Mouse (Mus musculus): ENCODE data around the gene Apod. TPM values are rescaled to one million over a fixed set of nuclear protein-coding genes. Genes with fewer than 3 reads are reported as not detected.
A peak's percentile ranks its signal among the peaks of the same experiment; 100 is the strongest.
"Not testable (repeated sequence)": the region's sequence is repeated elsewhere in the genome, so short reads cannot be mapped to it uniquely, and the experiment has no call there.

Gene Apod
- total RNA-seq (2015) (0.33 and 1.3 TPM in 2 replicates), total RNA-seq (2017) (0.33 and 0.53 TPM in 2 replicates)

DNA sequence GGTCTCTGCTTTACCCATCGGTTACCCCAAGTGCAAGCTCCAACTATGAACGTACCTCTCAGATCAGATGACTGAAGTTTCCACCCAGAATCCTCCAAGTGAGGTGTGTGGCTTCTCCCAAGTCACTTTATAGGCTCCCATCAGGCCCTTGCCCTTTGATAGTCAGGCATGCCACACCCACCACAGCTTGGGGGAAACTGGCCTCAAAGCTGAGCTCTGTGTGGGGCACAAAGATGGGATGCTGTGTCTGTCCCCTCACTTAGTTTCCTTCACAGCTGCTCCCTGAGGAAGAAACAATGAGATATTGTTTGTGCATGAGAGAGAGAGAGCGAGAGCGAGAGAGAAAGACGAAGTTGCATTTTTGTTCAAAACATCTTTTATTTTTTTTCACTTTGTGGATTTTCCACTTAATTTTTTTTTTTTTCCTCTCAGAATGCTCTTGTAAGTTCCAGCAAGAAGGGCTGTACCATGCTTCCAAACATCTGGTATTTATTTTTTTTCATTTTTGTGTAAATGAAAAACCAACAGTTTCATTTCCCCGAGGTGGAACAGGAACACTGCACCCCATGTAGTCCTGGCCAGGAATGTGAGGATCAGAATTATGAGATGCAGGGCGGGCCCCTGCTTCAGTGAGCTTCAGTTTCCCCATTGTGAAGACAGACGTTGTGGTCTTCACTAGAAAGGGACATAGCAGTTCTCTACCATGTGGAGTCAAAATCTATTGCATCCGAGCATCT is at the start of gene Apod:
Gene Apod, minus strand, starts transcription at position 312 of the 737 bp plus-strand sequence.
- ATAC-seq (ENCODE audit: poor library complexity, severe bottlenecking) = no peak

DNA sequence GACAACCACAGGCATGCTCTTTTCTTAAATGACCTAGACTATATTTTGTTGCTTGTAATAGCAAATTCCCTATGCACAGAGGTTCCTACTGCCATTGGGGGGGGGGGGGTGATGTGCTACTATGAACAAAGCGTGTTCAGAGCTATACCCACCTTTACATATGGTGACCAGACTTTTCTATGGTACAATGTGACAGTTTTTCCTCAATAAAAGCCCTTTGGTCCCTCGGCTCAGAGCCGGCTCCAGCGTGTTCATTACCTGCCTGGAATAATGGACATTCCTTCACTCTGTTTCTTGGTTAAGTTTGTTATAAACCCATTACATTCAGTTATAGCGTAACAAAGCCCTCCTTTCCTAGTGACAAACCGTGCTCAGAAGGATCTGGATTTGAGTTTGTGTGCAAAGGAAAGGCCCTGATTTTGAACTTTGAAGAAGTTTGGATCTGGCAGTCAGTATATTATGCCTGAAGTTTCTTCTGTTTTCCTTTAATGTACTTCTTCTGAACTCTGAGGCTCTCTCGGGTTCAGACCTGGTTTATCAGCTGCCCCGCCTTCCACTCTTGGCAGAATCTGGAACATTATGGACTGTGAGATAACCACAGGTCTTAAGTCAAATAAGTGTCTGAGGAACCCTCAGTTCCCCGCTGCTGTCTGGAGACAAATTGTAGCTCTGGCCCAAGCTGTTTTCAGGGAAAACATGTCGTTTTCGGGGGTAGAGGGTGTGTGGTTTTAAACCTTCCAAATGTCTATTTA is 49.3 kb upstream of the Apod start:
- ATAC-seq (ENCODE audit: poor library complexity, severe bottlenecking) = no peak

GRCm38 (mm10) chr16:31359542-31359941 is 44.9 kb upstream of the Apod start:
- no peak for ATAC-seq (ENCODE audit: poor library complexity, severe bottlenecking)

- no peak for ATAC-seq (ENCODE audit: poor library complexity, severe bottlenecking)
Measured at GRCm38 (mm10) chr16:31358991-31359390, 44.4 kb upstream of the Apod start.

DNA sequence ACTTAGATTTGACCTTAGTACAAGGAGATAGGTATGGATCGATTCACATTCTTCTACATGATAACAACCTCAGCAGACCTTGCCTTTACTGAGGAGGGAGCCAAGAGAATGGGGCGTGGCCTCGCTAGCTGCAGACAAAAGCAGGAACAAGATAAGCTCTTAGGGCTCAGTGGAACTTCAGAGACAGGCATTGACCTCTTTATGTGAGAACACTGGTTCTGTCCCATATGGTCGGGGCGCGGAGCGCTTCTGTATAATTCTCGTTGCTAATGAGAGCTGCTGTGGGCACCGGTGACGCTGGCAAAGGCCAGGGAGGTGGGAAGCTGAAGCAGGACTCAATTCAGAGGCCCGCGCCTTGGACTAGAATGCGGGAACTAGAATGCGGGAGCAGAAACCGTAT is 44.0 kb upstream of the Apod start:
- ATAC-seq (ENCODE audit: poor library complexity, severe bottlenecking) = no peak

DNA sequence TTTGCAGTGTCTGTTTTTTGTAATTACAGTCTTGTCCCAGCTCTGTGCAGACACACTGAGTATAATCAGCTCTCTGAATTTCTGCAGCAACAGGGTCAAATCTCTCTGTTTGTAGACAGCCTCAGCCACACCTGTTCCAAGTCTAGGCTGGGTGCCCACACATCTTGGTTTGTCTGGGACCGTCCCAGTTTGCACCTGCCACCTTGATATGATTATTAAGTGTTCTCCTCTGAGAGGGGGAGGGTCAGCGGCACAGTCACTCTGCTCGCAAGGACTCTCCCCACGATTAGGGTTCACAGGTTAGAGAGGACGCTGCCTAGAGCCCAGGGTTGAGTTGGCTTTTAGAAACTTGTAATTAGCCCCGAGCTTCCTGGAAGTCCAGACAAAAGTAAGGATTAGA is 41.3 kb upstream of the Apod start:
- no peak for ATAC-seq (ENCODE audit: poor library complexity, severe bottlenecking)

GRCm38 (mm10) chr16:31354341-31355329 is 40.0 kb upstream of the Apod start:
- peak; percentile 82 for ATAC-seq (ENCODE audit: poor library complexity, severe bottlenecking)

DNA sequence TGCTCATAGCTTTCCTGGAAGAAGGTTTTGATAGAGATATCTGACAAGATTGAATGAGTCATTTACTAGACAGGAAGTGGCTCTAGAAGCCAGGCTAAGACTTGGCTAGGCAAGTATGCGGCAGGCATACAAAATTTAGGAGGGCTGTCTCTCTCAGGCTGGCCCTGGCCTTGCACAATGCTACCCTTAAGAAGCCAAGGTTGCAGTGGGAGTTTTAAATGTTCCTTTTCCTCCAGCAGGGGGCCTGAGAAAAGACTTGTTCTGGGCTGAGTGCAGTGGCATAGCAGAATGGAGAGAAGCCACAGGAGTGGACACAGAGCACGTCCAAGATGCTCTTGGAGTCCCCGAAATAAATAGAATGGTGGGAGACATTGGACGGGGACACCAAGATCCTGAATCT is 38.4 kb upstream of the Apod start:
- peak; percentile 40; the same call in 1 of the 2 replicates for ATAC-seq (ENCODE audit: poor library complexity, severe bottlenecking)

GRCm38 (mm10) chr16:31347581-31347980 is 33.0 kb upstream of the Apod start:
- no peak for ATAC-seq (ENCODE audit: poor library complexity, severe bottlenecking)

DNA sequence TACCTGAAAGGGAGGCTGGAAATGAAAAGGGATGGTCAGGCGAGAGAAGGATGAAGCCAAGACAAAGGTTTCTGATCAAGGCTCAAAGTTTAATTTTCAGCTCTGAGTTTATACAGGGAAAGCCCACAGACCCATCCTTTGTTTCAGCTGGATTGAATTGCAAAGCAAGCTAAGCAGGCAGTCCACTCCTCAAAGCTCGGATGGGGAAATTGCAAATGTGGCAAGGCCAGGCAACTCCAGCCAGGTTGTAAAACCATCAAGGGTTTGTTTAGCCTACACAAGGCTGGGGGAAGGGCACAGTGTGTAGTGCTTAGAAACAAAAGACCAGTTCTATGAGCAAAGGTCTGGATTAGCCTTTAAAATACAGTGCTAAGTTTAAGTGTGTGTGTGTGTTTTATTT is 28.4 kb upstream of the Apod start:
- ATAC-seq (ENCODE audit: poor library complexity, severe bottlenecking) = no peak

DNA sequence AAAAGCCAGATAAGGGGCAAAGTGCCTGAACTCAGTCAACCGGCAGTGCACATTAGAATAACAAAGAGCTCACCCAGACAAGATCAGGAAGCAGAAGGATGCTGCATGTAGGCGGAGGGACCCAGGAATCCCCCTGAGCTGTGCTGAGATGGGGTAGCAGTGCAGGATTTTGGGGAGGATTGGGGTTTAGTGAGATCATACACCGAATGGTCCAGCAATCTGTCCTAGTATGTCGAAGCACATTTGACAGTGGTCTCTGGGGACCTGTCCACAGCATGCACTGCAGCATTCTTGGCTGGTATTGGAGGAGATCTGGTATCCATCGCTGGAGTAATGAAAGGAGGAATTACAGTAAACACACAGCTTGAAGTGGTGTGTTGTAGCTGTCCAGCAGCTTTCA is 27.9 kb upstream of the Apod start:
- no peak for ATAC-seq (ENCODE audit: poor library complexity, severe bottlenecking)

GRCm38 (mm10) chr16:31339332-31339731 is 24.7 kb upstream of the Apod start:
- ATAC-seq (ENCODE audit: poor library complexity, severe bottlenecking) = no peak

- no peak for ATAC-seq (ENCODE audit: poor library complexity, severe bottlenecking)
Measured at GRCm38 (mm10) chr16:31337956-31338355, 23.3 kb upstream of the Apod start.

DNA sequence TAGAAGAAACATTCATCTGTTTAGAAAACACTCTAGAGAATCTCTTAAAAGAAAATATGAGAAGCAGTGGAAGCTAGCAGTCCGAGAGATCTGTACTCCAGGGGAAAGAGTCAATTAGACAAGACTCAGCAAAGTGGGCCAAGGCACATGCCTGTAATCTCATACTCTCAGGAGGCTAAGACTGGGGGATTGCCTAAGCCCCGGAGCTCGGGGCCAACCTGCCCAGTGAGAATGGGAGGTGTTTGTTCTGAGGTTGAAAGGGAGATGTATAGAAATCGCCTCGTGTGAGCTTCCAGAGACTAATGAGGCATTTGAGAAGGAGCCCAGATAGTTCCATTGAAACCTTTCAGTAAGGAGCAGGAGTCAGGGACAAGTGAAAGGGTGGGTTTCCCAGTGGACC is 20.2 kb upstream of the Apod start:
- ATAC-seq (ENCODE audit: poor library complexity, severe bottlenecking) = no peak

DNA sequence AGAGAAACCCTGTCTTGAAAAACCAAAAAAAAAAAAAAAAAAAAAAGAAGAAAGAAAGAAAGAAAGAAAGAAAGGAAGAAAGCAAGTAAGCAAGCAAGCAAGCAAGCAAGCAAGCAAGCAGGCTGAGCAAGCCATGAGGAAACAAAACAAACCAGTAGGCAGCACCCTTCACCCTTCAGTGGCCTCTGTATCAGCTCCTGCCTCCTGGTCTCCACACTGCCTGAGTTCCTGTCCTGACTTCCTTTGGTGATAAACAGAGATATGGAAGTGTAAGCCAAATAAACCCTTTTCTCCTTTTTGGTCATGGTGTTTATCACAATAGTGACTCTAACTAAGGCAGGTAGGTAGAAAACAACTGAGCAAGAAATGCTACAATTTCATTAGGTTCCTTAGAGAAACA is 18.0 kb upstream of the Apod start:
- no peak for ATAC-seq (ENCODE audit: poor library complexity, severe bottlenecking)

DNA sequence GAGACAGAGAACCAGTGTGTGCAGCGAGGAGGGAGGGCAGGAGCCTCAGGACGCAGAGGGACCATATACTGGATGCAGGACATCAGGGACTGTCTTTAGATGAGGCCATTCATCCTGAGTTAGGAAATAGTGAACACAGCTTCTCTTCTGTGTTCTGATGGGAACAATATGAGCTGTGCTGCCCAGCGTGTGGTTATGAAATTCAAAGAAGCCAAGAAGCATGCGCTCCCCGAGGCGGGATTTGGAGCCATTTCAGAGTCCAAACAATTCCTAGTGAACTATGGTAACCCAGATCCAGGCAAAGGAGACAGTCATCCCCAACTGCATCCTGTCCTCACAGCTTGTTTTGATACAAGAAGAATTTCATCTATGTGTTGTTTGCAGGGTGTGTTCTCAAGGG is 16.4 kb upstream of the Apod start:
- not testable (repeated sequence) for ATAC-seq (ENCODE audit: poor library complexity, severe bottlenecking)

GRCm38 (mm10) chr16:31329668-31330067 is 15.1 kb upstream of the Apod start:
- ATAC-seq (ENCODE audit: poor library complexity, severe bottlenecking) = no peak

GRCm38 (mm10) chr16:31327891-31328290 is 13.3 kb upstream of the Apod start:
- ATAC-seq (ENCODE audit: poor library complexity, severe bottlenecking) = no peak

GRCm38 (mm10) chr16:31327430-31327829 is 12.8 kb upstream of the Apod start:
- no peak for ATAC-seq (ENCODE audit: poor library complexity, severe bottlenecking)

DNA sequence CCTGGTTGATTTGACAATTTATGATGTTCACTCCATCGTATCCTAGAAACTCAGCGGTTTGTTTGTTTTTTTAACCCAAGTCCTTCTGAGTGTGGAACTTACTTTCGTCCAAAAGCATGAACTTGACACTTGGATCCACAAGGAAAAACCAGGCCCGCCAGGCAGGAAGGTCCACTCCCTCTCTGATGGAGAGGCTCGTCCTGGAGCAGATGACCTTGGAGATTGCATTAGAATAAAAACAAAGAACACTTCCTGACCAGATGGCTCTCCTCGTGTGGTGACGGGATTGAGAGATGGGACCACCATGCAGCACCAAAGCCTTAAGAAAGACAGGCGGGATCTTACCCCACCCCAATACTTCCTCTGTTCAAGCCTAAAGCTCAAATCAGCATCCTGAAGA is 12.1 kb upstream of the Apod start:
- ATAC-seq (ENCODE audit: poor library complexity, severe bottlenecking) = no peak

DNA sequence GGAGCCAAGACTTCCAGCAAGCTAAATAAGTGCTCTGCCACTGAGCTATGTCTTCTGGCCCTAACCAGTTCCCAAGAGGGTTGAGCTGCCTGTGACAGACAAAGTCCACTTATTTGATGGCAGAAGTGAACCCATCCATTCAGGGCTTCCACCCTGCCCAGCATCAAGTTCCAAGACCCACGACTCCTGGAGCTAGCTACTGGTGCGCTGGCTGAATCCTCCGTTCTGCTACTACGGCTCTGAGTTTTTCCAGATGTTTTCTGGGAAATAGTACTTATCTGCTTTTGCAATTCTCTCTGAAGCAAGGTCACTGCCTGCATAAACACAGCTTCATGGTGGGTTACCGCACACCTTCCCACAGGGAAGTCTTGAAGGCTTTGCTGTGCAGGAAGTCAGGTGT is 11.4 kb upstream of the Apod start:
- no peak for ATAC-seq (ENCODE audit: poor library complexity, severe bottlenecking)

Measured in megakaryocyte, adult 5-6 weeks (primary cell).